Mouse (Mus musculus) thymus, postnatal 0 days (tissue): ENCODE results near the gene Npas3. TPM values are rescaled to one million over a fixed set of nuclear protein-coding genes. Genes with fewer than 3 reads are reported as not detected.

ENCODE experiments used
- DNase-seq: peaks from one replicate; pipeline ENCODE4 v3.0.0-alpha.2; 2015; ENCODE audit warnings: low spot score
- polyA plus RNA-seq: library from polyadenylated mRNA; unstranded; fragments of >200 nt; fragmentation: Nextera tagmentation; extraction: Ambion mirVana; gene quantifications from 2 replicates; pipeline ENCODE4 v1.2.1, GENCODE M21; 2015

The Npas3 gene
- polyA plus RNA-seq, 1 experiment from 2014 or later: 0.07 TPM

GRCm38 (mm10) chr12:53846154-53846665 lies 597.7 kb downstream of the Npas3 start:
- no peak for DNase-seq

GRCm38 (mm10) chr12:53849263-53849662 lies 600.8 kb downstream of the Npas3 start:
- DNase-seq: no peak

DNA sequence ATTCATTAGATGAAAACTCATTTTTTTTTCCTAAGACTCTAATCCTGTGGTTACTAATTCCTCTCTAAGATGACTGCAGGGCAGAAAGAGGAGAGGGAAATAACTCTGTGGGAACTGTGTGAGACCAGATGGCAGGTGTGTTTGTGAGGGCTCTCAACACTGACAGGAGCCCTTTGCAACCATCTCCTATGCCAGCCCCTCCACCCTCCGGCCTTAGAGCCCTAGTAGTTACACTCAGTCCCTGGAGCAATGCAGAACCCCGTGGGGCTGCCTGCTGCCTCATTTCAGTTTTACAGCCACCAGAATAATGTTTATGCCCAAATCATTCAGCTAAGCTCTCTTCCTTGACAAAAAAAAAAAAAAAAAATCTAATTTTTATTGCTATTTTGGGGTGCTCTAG lies 604.0 kb downstream of the Npas3 start:
- DNase-seq: no peak

GRCm38 (mm10) chr12:53860176-53860575 lies 611.7 kb downstream of the Npas3 start:
- no peak for DNase-seq

GRCm38 (mm10) chr12:53862281-53862680 lies 613.8 kb downstream of the Npas3 start:
- DNase-seq: no peak

GRCm38 (mm10) chr12:53864436-53865136 lies 616.1 kb downstream of the Npas3 start:
- no peak for DNase-seq

GRCm38 (mm10) chr12:53865691-53866090 lies 617.2 kb downstream of the Npas3 start:
- no peak for DNase-seq

DNA sequence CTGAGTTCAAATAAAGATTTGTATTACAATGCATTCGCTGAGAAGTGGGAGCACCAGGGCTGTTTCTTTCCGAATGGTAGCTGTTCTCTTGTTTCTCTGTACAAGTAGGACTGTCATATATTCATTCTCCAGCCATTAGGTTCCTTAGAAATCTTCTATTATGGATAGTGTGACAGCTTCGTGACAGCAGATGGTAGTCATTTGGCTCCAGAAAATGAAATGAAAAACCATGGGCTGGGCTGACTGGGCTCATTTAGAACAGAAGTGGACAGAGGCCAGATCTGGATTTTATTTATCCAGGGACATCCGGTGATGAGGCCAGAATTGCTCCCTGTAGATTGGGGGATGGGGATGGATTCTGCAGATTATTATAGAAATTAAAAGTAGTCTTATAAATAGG lies 621.5 kb downstream of the Npas3 start:
- DNase-seq: no peak

GRCm38 (mm10) chr12:53875226-53875625 lies 626.7 kb downstream of the Npas3 start:
- DNase-seq: no peak

DNA sequence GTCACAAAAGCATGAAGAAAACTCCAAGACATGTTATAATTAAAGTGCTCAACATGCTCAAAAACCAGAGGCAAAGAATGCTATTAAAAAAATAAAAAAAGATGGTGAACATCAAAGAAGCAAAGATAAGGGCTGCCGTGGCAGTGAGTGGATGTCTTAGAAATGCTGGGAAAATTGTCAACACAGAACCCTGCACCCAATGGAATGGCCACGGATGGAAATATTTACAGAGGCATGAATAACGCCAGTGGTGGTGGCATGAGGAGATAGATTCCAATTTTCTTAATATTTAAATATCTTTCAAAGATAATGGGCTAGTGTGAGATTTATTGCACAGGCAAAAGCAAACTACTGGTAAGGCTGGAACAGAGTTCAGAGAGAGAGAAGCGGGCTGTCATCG lies 628.2 kb downstream of the Npas3 start:
- DNase-seq: no peak

DNA sequence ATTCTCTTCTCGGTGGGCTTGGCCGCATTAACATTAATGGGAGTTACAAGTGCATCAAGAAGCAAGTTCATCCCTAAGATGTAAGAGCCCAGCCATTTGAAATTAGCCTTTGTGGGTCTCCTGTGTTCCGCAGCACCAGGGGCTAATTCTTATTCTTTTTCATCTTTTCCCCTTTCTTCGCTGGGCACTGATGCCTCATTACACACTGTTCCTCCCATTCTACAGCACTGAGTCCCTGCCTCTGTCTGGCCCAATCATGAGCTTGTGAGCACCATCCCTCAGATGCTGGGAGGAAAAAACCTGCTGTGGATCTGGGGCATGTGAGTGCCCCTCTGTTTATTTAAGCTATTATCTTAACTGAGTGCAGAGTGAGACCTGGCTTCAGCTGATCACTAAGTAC lies 633.2 kb downstream of the Npas3 start:
- no peak for DNase-seq

DNA sequence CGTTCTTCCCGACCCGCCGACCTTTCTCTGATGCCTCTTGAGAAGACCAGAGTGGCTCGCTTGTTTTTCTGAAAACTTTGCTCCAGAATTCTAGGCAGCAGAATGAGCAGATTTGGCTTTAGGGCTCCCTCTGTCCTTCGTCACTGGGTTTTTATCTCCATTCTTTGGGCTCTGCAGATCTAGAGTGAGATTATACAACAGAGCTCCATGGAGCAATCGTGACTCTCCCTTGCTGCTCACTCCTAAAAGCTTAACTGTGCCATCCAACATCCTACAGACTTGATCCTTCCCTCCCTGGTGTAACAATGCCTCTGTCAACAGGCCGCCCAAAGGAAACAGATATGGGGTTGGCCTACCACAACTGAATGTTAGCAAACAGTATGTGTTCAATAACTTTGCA lies 634.4 kb downstream of the Npas3 start:
- DNase-seq: no peak

GRCm38 (mm10) chr12:53888624-53889023 lies 640.1 kb downstream of the Npas3 start:
- no peak for DNase-seq

- no peak for DNase-seq
Observed at GRCm38 (mm10) chr12:53895909-53896308, 647.4 kb downstream of the Npas3 start.

DNA sequence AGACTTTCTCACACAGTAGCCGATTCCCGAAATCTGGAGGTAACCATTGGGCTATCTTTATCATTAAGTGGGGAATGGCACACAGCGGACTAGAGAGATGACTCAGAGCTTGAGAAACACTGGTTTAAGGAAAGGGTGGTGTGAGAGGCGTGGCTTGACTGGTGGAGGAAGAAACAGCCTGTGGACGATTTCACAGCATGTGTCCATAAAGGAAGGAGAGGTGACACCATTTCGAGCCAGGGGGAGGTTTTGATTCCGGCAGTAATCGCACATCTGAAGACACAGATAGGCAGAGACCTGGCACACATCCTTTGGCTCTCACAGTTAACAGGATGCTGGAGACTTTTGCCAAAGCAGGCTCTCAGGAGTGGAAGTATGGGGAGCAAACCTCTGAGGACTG lies 660.3 kb downstream of the Npas3 start:
- DNase-seq: no peak

DNA sequence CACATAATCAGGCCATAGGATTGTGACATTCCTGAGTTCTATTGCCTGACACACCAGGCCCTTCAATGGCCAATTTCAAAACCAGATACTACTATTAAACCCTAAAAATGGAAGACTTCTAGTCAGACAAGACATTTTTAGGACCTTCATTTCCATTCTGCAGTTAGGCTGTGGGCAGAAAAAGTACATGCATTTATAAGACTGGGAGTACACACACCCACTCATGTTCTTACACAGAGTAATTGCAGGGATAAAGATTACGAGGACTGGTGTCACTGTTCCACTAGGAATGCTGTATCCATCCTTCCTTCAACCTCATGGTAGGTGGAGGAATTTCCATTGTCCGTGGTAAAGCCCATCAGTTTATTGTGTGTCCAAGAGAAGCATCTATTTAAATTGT lies 661.7 kb downstream of the Npas3 start:
- DNase-seq: no peak

DNA sequence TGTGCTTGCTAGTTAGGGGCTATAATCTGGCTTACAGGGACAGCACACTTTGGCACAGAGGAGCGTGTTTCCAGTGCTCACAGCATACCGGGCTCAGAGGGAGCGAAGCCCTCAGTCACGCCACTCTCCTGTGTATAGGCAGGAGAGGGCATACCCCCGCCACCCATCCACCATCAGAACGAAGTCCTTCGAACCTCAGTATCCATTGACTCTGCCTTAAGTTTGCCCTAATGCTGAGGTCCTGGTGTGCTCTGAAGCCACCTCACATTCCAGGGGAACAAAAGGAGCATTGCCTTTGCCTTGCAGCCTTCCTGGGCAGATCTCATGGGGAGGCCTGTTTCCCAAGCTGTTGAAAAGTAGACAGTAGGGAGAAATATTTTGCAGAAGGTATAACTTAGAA lies 673.7 kb downstream of the Npas3 start:
- no peak for DNase-seq

GRCm38 (mm10) chr12:53948826-53949225 lies 700.3 kb downstream of the Npas3 start:
- DNase-seq: no peak

- DNase-seq: no peak
Observed at GRCm38 (mm10) chr12:53962004-53962403, 713.5 kb downstream of the Npas3 start.

- no peak for DNase-seq
Observed at GRCm38 (mm10) chr12:53963534-53963933, 715.1 kb downstream of the Npas3 start.

GRCm38 (mm10) chr12:53969378-53970174 lies 721.1 kb downstream of the Npas3 start:
- no peak for DNase-seq

DNA sequence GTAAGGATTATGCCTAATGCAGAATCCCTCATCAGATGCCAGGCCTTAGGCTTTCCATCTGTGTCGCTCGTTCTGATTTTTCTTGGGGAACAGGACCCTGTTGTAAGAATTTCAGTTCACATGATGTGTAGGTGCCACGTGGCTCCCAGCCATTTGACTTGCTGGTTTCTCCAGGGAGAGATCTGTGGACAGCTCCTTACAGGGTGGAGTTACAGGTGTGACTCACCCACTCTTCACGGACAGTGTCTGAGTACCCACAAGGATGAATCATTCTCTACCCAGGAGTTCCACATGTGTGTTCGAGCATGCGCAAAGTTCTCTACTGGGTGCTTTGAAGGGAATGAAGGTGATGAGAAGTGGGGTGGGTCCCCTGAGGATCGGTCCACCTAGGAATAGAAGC lies 722.2 kb downstream of the Npas3 start:
- no peak for DNase-seq

DNA sequence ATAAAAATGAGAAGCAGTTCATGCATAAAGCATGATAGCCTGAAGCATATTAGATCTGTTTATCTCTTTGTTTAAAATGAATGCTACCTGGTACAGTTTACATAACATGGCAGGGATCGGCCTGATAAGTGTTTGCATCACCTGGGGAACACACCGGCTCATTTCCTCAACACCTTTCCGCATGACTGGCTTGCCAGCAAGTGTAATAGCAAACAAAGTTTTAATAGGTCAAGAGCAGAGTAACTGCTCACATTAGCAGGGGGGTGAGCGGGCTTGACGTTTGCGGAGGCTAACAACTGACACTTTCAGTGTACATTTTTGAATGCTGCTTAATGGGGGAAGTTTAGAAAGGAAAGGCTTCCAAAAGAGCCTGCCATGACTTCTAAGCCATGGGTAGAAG lies 724.9 kb downstream of the Npas3 start:
- no peak for DNase-seq
